Mouse (Mus musculus): Measurements from ENCODE around the gene Fam45a. TPM values are rescaled to one million over a fixed set of nuclear protein-coding genes. Genes with fewer than 3 reads are reported as not detected.

Gene Fam45a
- total and polyA plus RNA-seq, 2 experiments from 2014 or later = 39.8 to 46.4 TPM

GRCm38 (mm10) chr19:60793170-60793707 is 18.1 kb upstream of the Fam45a start:
- H3K36me3 ChIP-seq (ENCODE audit: insufficient read depth, low read length) = no peaks in the 10 kb centered on the region
- H3K9ac ChIP-seq (replicated peaks; ENCODE audit: low read length, poor library complexity, severe bottlenecking) = no peak overlapping the region
- WGBS = 88% methylated on average over 2 of the region's 2 CpGs
- no peak overlapping the region for H3K4me2 ChIP-seq (ENCODE audit: low read depth, low read length, poor library complexity, severe bottlenecking)
- H3K27ac ChIP-seq (ENCODE audit: low read depth, low read length) = no peak overlapping the region
- no peaks in the 10 kb centered on the region for H3K9me3 ChIP-seq (ENCODE audit: low read length)
- DNase-seq (ENCODE audit: low spot score) = no peak
- H3K4me3 ChIP-seq (ENCODE audit: low read depth, low read length) = no peak overlapping the region
- H3K27me3 ChIP-seq (ENCODE audit: insufficient read depth, low read length) = no peaks in the 10 kb centered on the region
- no peak for ATAC-seq (ENCODE audit: low FRiP score)
- peaks cover 3% of the 10 kb centered on the region; the same call in 1 of the 2 replicates for H3K4me1 ChIP-seq (ENCODE audit: insufficient read depth, low read length)
- no peak for TF ChIP-seq CTCF (IDR thresholded peaks at IDR 0.05)

GRCm38 (mm10) chr19:60795244-60795643 is 16.1 kb upstream of the Fam45a start:
- WGBS = 68% methylated on average over 2 of the region's 2 CpGs
- TF ChIP-seq CTCF (IDR thresholded peaks at IDR 0.05) = no peak
- no peak for ATAC-seq (ENCODE audit: low FRiP score)

GRCm38 (mm10) chr19:60797415-60797814 is 14.0 kb upstream of the Fam45a start:
- H3K27ac ChIP-seq (ENCODE audit: low read depth, low read length) = no peak overlapping the region
- TF ChIP-seq CTCF (IDR thresholded peaks at IDR 0.05) = no peak
- H3K9me3 ChIP-seq (ENCODE audit: low read length) = no peaks in the 10 kb centered on the region
- H3K27me3 ChIP-seq (ENCODE audit: insufficient read depth, low read length) = no peaks in the 10 kb centered on the region
- H3K4me3 ChIP-seq (ENCODE audit: low read depth, low read length) = no peak overlapping the region
- ATAC-seq (ENCODE audit: low FRiP score) (no peak), DNase-seq (ENCODE audit: low spot score) (no peak)
- no peaks in the 10 kb centered on the region for H3K4me1 ChIP-seq (ENCODE audit: insufficient read depth, low read length)
- no peak overlapping the region for H3K9ac ChIP-seq (replicated peaks; ENCODE audit: low read length, poor library complexity, severe bottlenecking)
- H3K4me2 ChIP-seq (ENCODE audit: low read depth, low read length, poor library complexity, severe bottlenecking) = no peak overlapping the region
- 93% methylated on average over 2 of the region's 2 CpGs for WGBS
- no peaks in the 10 kb centered on the region for H3K36me3 ChIP-seq (ENCODE audit: insufficient read depth, low read length)

More at GRCm38 (mm10) chr19:60795244-60795643, 16.1 kb upstream of the Fam45a start:
- Histone ChIP-seq H3K9ac (replicated peaks; ENCODE audit: low read length, poor library complexity, severe bottlenecking) (no peak overlapping the region), H3K27me3 (ENCODE audit: insufficient read depth, low read length) (no peaks in the 10 kb centered on the region), H3K27ac (ENCODE audit: low read depth, low read length) (no peak overlapping the region), H3K36me3 (ENCODE audit: insufficient read depth, low read length) (no peaks in the 10 kb centered on the region), H3K4me3 (ENCODE audit: low read depth, low read length) (no peak overlapping the region), H3K4me1 (ENCODE audit: insufficient read depth, low read length) (no peaks in the 10 kb centered on the region), H3K9me3 (ENCODE audit: low read length) (no peaks in the 10 kb centered on the region), H3K4me2 (ENCODE audit: low read depth, low read length, poor library complexity, severe bottlenecking) (no peak overlapping the region)
- DNase-seq (ENCODE audit: low spot score) = no peak

DNA sequence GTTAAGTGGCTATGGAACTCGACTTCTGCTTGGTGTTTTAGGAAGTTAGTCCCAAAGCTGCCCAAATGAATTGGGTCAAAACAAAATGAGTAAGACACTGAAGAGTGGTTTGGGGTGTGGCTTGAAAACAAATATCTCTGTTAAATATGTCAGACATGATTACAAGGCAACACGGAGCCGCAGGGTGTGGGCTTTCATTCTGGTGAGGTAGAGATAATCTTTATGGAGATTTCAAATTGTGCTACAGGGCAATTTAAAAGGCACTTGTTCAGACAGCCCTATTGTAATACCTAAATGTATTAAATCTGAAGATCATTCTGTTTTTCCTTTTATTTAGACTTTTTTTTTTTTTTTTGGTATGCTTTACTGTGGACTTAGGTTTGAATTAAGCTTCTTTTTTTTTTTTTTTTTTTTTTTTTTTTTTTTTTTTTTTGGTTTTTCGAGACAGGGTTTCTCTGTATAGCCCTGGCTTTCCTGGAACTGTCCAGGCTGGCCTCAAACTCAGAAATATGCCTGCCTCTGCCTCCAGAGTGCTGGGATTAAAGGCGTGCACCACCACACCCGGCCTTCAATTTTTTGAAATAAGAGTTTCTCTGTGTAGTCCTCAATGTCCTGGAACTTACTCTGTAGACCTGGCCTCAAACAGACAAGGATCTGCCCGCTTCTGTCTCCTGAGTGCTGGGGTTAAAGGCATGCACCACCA is 11.4 kb upstream of the Fam45a start:
- Histone ChIP-seq H3K36me3 (ENCODE audit: insufficient read depth, low read length) (no peaks in the 10 kb centered on the region), H3K4me1 (ENCODE audit: insufficient read depth, low read length) (no peaks in the 10 kb centered on the region), H3K9me3 (ENCODE audit: low read length) (no peaks in the 10 kb centered on the region), H3K9ac (replicated peaks; ENCODE audit: low read length, poor library complexity, severe bottlenecking) (no peak overlapping the region), H3K4me2 (ENCODE audit: low read depth, low read length, poor library complexity, severe bottlenecking) (no peak overlapping the region), H3K27me3 (ENCODE audit: insufficient read depth, low read length) (no peaks in the 10 kb centered on the region), H3K4me3 (ENCODE audit: low read depth, low read length) (no peak overlapping the region), H3K27ac (ENCODE audit: low read depth, low read length) (no peak overlapping the region)
- WGBS = 79% methylated on average over 7 of the region's 7 CpGs
- no peak for TF ChIP-seq CTCF (IDR thresholded peaks at IDR 0.05)
- no peak for ATAC-seq (ENCODE audit: low FRiP score)
- no peak for DNase-seq (ENCODE audit: low spot score)

DNA sequence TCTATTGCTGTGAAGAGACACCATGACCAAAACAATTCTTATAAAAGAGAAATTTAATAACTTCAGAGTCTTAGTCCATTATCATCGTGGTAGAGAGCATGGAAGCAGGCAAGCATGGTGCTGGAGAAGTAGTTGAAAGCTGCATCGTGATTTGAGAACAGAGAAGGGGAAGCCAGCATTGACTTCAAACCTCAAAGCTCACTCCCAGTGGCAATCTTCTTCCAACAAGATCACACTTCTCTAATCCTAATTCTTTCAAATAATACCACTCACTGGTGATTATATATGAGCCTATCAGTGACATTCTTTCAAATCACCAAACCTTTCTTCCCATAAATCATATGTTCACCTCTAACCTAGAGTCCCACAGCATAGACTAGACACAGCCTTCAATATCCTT is 6.5 kb upstream of the Fam45a start:
- no peak overlapping the region for H3K4me3 ChIP-seq (ENCODE audit: low read depth, low read length)
- no peaks in the 10 kb centered on the region for H3K4me1 ChIP-seq (ENCODE audit: insufficient read depth, low read length)
- H3K27me3 ChIP-seq (ENCODE audit: insufficient read depth, low read length) = no peaks in the 10 kb centered on the region
- H3K4me2 ChIP-seq (ENCODE audit: low read depth, low read length, poor library complexity, severe bottlenecking) = no peak overlapping the region
- H3K36me3 ChIP-seq (ENCODE audit: insufficient read depth, low read length) = no peaks in the 10 kb centered on the region
- no peak for TF ChIP-seq CTCF (IDR thresholded peaks at IDR 0.05)
- no peaks in the 10 kb centered on the region for H3K9me3 ChIP-seq (ENCODE audit: low read length)
- DNase-seq (ENCODE audit: low spot score) (no peak), ATAC-seq (ENCODE audit: low FRiP score) (no peak)
- WGBS = 58% methylated on average over 2 of the region's 2 CpGs
- H3K27ac ChIP-seq (ENCODE audit: low read depth, low read length) = no peak overlapping the region
- no peak overlapping the region for H3K9ac ChIP-seq (replicated peaks; ENCODE audit: low read length, poor library complexity, severe bottlenecking)

- no peaks in the 10 kb centered on the region for H3K27me3 ChIP-seq (ENCODE audit: insufficient read depth, low read length)
- DNase-seq (ENCODE audit: low spot score) (no peak), ATAC-seq (ENCODE audit: low FRiP score) (no peak)
- no peak overlapping the region for H3K4me3 ChIP-seq (ENCODE audit: low read depth, low read length)
- H3K27ac ChIP-seq (ENCODE audit: low read depth, low read length) = no peak overlapping the region
- 0 out of 2 replicates have a peak, but pooled peaks cover 3% of the 10 kb centered on the region for H3K36me3 ChIP-seq (ENCODE audit: insufficient read depth, low read length)
- TF ChIP-seq CTCF (IDR thresholded peaks at IDR 0.05) = no peak
- no peaks in the 10 kb centered on the region for H3K9me3 ChIP-seq (ENCODE audit: low read length)
- 94% methylated on average over 2 of the region's 2 CpGs for WGBS
- H3K4me2 ChIP-seq (ENCODE audit: low read depth, low read length, poor library complexity, severe bottlenecking) = no peak overlapping the region
- no peak overlapping the region for H3K9ac ChIP-seq (replicated peaks; ENCODE audit: low read length, poor library complexity, severe bottlenecking)
- no peaks in the 10 kb centered on the region for H3K4me1 ChIP-seq (ENCODE audit: insufficient read depth, low read length)
These were observed 1.5 kb upstream of the Fam45a start for GRCm38 (mm10) chr19:60809927-60810326.
